Mouse (Mus musculus): ENCODE data around the gene Kpna6.
A peak's percentile ranks its signal among the peaks of the same experiment; 100 is the strongest.

- TF ChIP-seq POLR2A (IDR thresholded peaks at IDR 0.05; ENCODE audit: control insufficient read depth, low read depth, low read length) (peak; percentile 43; the same call in 1 of the 2 replicates), CTCF (IDR thresholded peaks at IDR 0.05; ENCODE audit: control insufficient read depth, insufficient read depth, insufficient replicate concordance, low read depth, low read length) (no peak)
Observed at GRCm38 (mm10) chr4:129624281-129625028, 48.1 kb downstream of the Kpna6 start.

Data from testis, adult 2 months (tissue).